Mouse (Mus musculus): ENCODE results near the gene Npffr2.

DNA sequence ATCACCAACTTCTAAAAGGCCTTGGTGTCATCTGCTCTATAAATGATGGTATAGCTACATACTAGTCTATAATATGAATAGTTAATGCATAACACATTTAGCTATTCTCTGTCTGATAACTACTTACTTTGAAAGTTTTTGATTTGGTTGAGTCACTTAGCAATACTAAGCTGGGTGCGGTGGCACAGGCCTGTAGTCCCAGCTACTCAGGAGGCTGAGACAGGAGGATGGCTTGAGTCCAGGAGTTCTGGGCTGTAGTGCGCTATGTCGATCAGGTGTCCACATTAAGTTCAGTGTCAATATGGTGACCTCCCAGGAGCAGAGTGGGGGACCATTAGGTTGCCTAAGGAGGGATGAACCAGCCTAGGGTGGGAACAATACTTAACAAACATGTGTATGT is 8.8 kb downstream of the Npffr2 start:
- TF ChIP-seq CTCF (IDR thresholded peaks at IDR 0.05; ENCODE audit: control insufficient read depth, insufficient read depth, insufficient replicate concordance, low read depth, low read length) (no peak), POLR2A (IDR thresholded peaks at IDR 0.05; ENCODE audit: control insufficient read depth, low read depth, low read length) (no peak)
